Mouse (Mus musculus): Measurements from ENCODE around the gene Glis2.

GRCm38 (mm10) chr16:4587516-4588210 is 6.8 kb upstream of the Glis2 start:
- TF ChIP-seq CTCF (IDR thresholded peaks at IDR 0.05; ENCODE audit: low read depth) (no peak), EP300 (IDR thresholded peaks at IDR 0.05; ENCODE audit: low read depth) (no peak)

All from heart, postnatal 0 days (tissue).